Mouse (Mus musculus) liver, embryonic 12.5 days (tissue): ENCODE data around the gene Capn5. TPM values are rescaled to one million over a fixed set of nuclear protein-coding genes. Genes with fewer than 3 reads are reported as not detected.
"Not testable (repeated sequence)": the region's sequence is repeated elsewhere in the genome, so short reads cannot be mapped to it uniquely, and the experiment has no call there.

Experiments used
- ATAC-seq: fragments of 200-750 bp; cut with Nextera tagmentation; 2 replicates; pipeline ENCODE4 v1.8.0; 2017; ENCODE audit warnings: moderate number of reproducible peaks, mild to moderate bottlenecking, moderate library complexity
- H3K27ac ChIP-seq: fragments of 300-500 bp; sonication (generic); 2 replicates; pipeline ENCODE4 v1.5.1; 2016; ENCODE audit warnings: mild to moderate bottlenecking
- H3K27me3 ChIP-seq: fragments of 300-500 bp; sonication (generic); replicated peaks from 2 replicates; pipeline ENCODE4 v1.6.1; 2016; ENCODE audit warnings: mild to moderate bottlenecking, moderate library complexity
- H3K36me3 ChIP-seq: fragments of 300-500 bp; sonication (generic); 2 replicates; pipeline ENCODE4 v1.6.1; 2016; ENCODE audit warnings: mild to moderate bottlenecking, moderate library complexity
- H3K4me1 ChIP-seq: fragments of 300-500 bp; sonication (generic); 2 replicates; pipeline ENCODE4 v1.6.1; 2016
- H3K4me2 ChIP-seq: fragments of 300-500 bp; sonication (generic); 2 replicates; pipeline ENCODE4 v1.6.1; 2016; ENCODE audit warnings: mild to moderate bottlenecking, moderate library complexity
- H3K4me3 ChIP-seq: fragments of 300-500 bp; sonication (generic); 2 replicates; pipeline ENCODE4 v1.5.1; 2016; ENCODE audit warnings: mild to moderate bottlenecking, moderate library complexity
- H3K9ac ChIP-seq: fragments of 300-500 bp; sonication (generic); 2 replicates; pipeline ENCODE4 v1.6.1; 2016; ENCODE audit warnings: mild to moderate bottlenecking, moderate library complexity
- H3K9me3 ChIP-seq: fragments of 300-500 bp; sonication (generic); replicated peaks from 2 replicates; pipeline ENCODE4 v1.6.1; 2016; ENCODE audit warnings: mild to moderate bottlenecking, moderate library complexity
- WGBS: fragments of 180-500 bp; shearing (Covaris S2); methylation state at CpG from one replicate; pipeline ENCODE4 v1.1.7; 2016; ENCODE audit not compliant: insufficient replicate concordance; 5-methylcytosine and 5-hydroxymethylcytosine counted together
- polyA plus RNA-seq: library from polyadenylated mRNA; unstranded; fragments of >200 nt; fragmentation: Nextera tagmentation; extraction: Ambion mirVana; gene quantifications from 2 replicates; pipeline ENCODE4 v1.2.1, GENCODE M21; 2016

Gene Capn5
- polyA plus RNA-seq, 1 experiment from 2014 or later: 20.0 TPM

DNA sequence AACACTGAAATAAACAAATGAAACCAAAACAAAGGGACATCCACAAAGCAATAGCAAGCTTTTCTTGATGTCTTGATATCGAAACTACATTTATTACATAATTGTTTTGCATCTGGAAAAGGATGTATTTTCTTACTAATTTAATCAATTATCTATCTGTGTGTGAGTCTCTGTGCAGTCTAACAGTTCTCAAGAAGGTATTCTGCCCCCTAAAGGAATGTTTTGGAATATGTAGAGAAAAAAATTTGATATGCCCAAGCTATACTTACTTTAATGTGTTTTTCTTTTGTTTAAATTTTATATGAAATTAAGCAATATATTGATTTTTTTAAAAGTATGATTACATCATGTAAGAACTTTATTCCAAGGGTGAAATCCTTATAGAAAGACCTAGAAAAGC, 12.5 kb upstream of the Capn5 start:
- 56% methylated on average over 1 of the region's 1 CpGs for WGBS
- Histone ChIP-seq H3K9me3 (no peaks in the 10 kb centered on the region), H3K27ac (no peak overlapping the region), H3K9ac (no peak overlapping the region), H3K4me2 (no peak overlapping the region), H3K27me3 (peaks cover 44% of the 10 kb centered on the region), H3K4me1 (peaks cover 39% of the 10 kb centered on the region), H3K4me3 (no peak overlapping the region), H3K36me3 (no peaks in the 10 kb centered on the region)
- no peak for ATAC-seq

DNA sequence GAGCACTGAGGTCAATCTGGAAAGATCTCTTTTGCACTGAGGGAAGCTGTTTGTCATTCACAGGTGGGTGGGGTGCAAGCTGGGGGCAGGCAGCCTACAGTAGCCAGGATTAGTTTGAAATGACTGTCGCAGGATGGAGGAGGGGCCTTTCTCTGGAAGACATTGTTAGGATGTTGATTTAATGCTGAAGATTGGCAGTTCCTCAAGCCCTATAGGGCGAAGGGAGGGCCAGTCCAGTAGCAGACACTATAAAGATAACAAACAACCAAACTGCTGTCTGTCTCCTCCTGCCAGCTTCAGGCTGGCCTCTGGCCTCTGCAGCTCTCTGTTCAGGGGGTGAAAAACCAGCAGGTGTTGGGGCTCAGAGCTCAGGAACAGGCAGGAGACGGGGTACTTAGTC, 11.7 kb upstream of the Capn5 start:
- Histone ChIP-seq H3K4me2 (peak overlapping the region; percentile 25; the same call in 1 of the 2 replicates), H3K27me3 (peaks cover 35% of the 10 kb centered on the region), H3K9me3 (no peaks in the 10 kb centered on the region), H3K4me1 (peaks cover 44% of the 10 kb centered on the region), H3K4me3 (no peak overlapping the region), H3K9ac (0 out of 2 replicates have a peak overlapping the region, but pooled peaks have one; percentile 13), H3K27ac (peak overlapping the region; percentile 64), H3K36me3 (no peaks in the 10 kb centered on the region)
- 27% methylated on average over 3 of the region's 3 CpGs for WGBS
- ATAC-seq: peak; percentile 65

DNA sequence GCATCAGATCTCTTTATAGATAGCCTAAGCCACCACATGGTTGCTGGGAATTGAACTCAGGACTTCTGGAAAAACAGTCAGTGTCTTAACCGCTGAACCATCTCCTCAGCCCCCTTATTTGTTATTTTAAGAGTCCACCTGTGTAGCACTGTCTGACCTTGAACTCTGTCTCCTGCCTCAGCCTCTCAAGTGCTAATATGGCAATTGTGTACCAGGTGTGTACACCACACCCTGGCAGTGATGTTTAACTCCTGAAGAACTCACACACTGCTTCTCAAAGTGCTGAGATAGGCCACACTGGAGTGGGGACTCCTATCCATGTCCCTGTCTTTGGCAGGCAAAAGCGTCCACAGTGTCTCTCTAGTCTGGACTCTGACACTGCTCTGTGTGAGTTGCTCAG, 10.6 kb upstream of the Capn5 start:
- Histone ChIP-seq H3K9me3 (no peaks in the 10 kb centered on the region), H3K4me1 (peaks cover 35% of the 10 kb centered on the region), H3K4me3 (no peak overlapping the region), H3K27ac (no peak overlapping the region), H3K4me2 (no peak overlapping the region), H3K9ac (no peak overlapping the region), H3K36me3 (no peaks in the 10 kb centered on the region), H3K27me3 (peaks cover 25% of the 10 kb centered on the region)
- no peak for ATAC-seq
- WGBS: 73% methylated on average over 2 of the region's 2 CpGs

DNA sequence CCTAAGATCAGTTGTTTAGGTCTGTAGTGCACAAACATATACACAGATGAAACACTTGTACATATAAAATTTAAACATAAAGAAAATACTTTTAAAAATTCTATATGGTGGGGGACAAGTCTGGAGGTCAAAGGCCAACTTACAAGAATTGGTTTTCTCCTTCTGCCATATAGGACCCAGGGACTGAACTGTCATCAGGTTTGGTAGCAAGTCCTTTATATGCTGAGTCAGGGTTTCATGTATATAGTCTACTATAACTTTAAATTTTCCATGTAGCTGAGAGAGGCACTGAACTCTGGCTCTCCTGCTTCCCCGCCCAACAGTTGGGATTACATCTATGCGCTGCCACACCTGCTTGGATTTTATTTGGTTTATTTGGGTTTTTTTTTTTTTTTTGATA, 10.2 kb upstream of the Capn5 start:
- Histone ChIP-seq H3K27me3 (peaks cover 20% of the 10 kb centered on the region), H3K36me3 (no peaks in the 10 kb centered on the region), H3K27ac (no peak overlapping the region), H3K4me3 (no peak overlapping the region), H3K9ac (no peak overlapping the region), H3K4me1 (peaks cover 31% of the 10 kb centered on the region), H3K9me3 (no peaks in the 10 kb centered on the region), H3K4me2 (no peak overlapping the region)
- no peak for ATAC-seq
- 87% methylated on average over 2 of the region's 2 CpGs for WGBS

DNA sequence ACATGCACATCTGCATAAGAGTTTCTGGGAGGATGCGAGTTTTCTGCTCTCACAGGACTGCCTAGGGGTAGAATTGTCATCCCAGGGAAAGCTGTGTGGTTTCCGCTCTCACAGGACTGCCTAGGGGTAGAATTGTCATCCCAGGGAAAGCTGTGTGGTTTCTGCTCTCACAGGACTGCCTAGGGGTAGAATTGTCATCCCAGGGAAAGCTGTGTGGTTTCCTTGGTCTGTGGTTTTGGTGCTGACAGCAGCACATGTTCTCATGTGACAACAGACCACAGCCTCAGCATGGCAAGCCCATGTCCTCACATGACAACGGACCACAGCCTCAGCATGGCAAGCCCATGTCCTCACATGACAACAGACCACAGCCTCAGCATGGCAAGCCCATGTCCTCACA, 9.3 kb upstream of the Capn5 start:
- H3K27ac ChIP-seq, H3K9me3 ChIP-seq, H3K36me3 ChIP-seq, H3K4me3 ChIP-seq, ATAC-seq, H3K4me2 ChIP-seq, H3K9ac ChIP-seq: not testable (repeated sequence)
- Histone ChIP-seq H3K27me3 (peaks cover 11% of the 10 kb centered on the region), H3K4me1 (peaks cover 27% of the 10 kb centered on the region)
- WGBS: 58% methylated on average over 3 of the region's 3 CpGs

DNA sequence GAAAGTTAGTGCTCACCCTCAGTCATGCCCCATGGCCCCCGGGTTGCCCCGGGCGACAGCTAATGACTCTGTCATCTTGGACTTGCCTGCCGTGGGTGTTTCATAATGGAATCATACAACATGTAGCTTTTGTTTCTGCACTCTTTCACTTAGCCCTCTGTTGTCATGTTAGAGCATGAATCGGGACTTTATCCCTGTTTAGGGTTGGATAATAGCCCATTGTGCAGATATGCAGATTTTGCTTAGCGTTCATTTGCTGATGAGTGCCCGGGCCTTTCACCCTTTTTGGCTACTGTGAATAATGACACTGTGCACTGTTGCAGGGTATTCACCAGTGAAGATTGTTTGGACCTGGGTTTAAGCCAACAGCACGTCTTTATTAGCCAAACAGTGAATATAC, 8.6 kb upstream of the Capn5 start:
- 80% methylated on average over 8 of the region's 8 CpGs for WGBS
- H3K9ac ChIP-seq: no peak overlapping the region

DNA sequence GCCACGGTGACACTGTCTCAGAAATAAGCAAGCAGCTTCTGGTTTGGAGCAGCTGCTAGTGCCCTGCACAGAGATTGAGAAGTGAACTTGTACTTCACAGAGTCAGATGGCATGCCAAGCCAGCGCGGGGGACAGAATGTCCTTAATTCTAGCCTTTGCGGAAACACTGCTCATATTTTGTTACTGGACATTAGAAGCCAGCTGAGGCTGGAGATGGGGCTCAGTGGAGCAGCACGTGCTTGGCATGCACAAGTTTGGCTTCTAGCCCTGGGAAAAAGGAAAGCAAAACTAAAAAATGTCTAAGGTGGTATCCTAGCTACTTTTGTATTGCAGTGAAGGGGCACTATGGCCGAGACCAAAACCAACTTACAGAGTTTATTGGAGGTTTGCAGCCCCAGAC, 7.3 kb upstream of the Capn5 start:
- H3K27me3 ChIP-seq: no peaks in the 10 kb centered on the region
- no peak overlapping the region for H3K4me3 ChIP-seq
- no peaks in the 10 kb centered on the region for H3K9me3 ChIP-seq
- H3K9ac ChIP-seq: no peak overlapping the region
- no peak overlapping the region for H3K4me2 ChIP-seq
- H3K36me3 ChIP-seq: no peaks in the 10 kb centered on the region
- no peak overlapping the region for H3K27ac ChIP-seq
- H3K4me1 ChIP-seq: peaks cover 29% of the 10 kb centered on the region
- 79% methylated on average over 6 of the region's 6 CpGs for WGBS
- ATAC-seq: no peak

More for the DNA sequence above, 8.6 kb upstream of the Capn5 start:
- Histone ChIP-seq H3K4me1 (peaks cover 27% of the 10 kb centered on the region), H3K9me3 (no peaks in the 10 kb centered on the region), H3K27ac (no peak overlapping the region), H3K27me3 (peaks cover 4% of the 10 kb centered on the region), H3K36me3 (no peaks in the 10 kb centered on the region), H3K4me3 (no peak overlapping the region), H3K4me2 (no peak overlapping the region)
- ATAC-seq: no peak

DNA sequence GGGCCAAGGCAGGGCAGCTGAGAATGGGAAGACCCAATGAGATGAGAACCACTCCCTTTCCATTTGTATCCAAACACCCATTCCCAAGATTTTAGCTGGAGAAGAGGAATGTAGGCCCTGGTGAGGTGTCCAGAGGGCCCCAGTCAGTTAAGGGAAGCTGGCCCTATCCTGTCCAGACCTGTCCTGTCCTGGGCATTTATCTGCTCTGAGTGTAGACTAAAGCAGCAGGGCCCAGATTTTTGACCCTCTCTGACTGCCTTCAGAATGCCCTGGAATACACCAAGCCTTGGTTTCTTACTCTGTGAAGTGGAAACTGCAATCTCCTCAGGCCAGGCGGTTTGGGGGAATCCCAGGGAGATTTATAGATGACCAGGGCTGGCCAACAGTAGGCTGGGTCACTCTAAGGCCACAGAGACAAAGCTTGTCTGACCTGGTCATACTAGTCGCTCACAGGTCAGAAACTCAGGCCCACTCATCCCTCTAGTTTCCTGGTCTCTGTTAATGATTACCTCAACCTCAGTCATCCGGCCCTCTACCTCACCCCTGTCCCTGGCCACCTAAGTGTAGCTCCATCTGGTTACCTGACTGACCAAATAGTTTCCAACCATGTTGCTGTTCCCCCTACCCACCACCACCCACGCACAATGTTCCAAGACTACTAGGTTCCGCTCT, 622 bp upstream of the Capn5 start:
- H3K9ac ChIP-seq: peak overlapping the region; percentile 87
- H3K9me3 ChIP-seq: no peaks in the 10 kb centered on the region
- H3K36me3 ChIP-seq: no peaks in the 10 kb centered on the region
- peak overlapping the region; percentile 98 for H3K27ac ChIP-seq
- peak; percentile 15; the same call in 1 of the 2 replicates for ATAC-seq
- peak overlapping the region; percentile 89 for H3K4me2 ChIP-seq
- peak overlapping the region; percentile 85 for H3K4me3 ChIP-seq
- WGBS: 75% methylated on average over 5 of the region's 5 CpGs
- H3K4me1 ChIP-seq: peaks cover 63% of the 10 kb centered on the region
- H3K27me3 ChIP-seq: no peaks in the 10 kb centered on the region

DNA sequence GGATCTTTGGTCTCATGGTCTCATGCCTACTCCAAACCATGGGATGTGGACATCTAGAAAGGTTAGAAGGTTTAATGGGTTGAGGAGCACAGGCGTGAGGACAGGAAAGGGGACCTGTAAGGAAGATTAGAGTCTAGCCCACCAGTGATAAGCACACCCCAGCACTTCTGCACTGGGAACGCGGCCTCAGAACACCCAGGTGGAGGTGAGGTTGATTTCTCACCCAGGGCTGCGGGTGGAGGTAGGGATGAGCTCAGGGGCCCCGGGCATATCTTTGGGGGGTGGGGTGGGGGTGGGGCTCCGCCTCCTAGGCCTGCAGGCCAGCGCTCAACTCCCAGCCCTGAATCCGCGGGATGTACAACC, 527 bp downstream of the Capn5 start:
- peak overlapping the region; percentile 98 for H3K27ac ChIP-seq
- H3K9ac ChIP-seq: peak overlapping the region; percentile 87
- no peaks in the 10 kb centered on the region for H3K27me3 ChIP-seq
- H3K4me2 ChIP-seq: peak overlapping the region; percentile 89
- peaks cover 74% of the 10 kb centered on the region for H3K4me1 ChIP-seq
- peaks cover 8% of the 10 kb centered on the region for H3K36me3 ChIP-seq
- H3K4me3 ChIP-seq: peak overlapping the region; percentile 85
- no peak for ATAC-seq
- H3K9me3 ChIP-seq: no peaks in the 10 kb centered on the region
- WGBS: 3% methylated on average over 9 of the region's 9 CpGs

DNA sequence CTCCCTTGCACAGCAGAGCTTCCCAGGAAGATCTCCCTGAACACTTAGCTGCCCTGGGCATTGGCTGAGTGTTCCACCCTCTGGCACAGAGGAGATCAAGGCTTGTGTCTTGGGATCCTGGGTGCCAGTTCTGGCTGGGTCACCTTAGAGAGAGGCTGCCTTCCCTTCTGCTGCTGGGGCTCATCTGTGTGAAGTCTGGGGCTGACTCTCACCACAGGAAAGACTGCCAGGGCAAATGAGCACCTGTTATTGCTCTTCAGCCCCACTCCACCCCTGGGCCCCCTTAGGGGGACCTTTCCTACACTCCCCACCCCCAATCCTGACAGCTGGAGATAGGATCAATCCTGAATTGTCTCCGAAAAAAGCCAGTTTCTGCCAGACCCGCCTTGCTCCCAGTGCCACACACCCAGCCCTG, 996 bp downstream of the Capn5 start:
- no peak for ATAC-seq
- WGBS: 10% methylated on average over 2 of the region's 2 CpGs
- H3K27me3 ChIP-seq: no peaks in the 10 kb centered on the region
- H3K4me1 ChIP-seq: peaks cover 79% of the 10 kb centered on the region
- peaks cover 13% of the 10 kb centered on the region for H3K36me3 ChIP-seq
- peak overlapping the region; percentile 98 for H3K27ac ChIP-seq
- peak overlapping the region; percentile 89 for H3K4me2 ChIP-seq
- peak overlapping the region; percentile 87 for H3K9ac ChIP-seq
- peak overlapping the region; percentile 85 for H3K4me3 ChIP-seq
- H3K9me3 ChIP-seq: no peaks in the 10 kb centered on the region

DNA sequence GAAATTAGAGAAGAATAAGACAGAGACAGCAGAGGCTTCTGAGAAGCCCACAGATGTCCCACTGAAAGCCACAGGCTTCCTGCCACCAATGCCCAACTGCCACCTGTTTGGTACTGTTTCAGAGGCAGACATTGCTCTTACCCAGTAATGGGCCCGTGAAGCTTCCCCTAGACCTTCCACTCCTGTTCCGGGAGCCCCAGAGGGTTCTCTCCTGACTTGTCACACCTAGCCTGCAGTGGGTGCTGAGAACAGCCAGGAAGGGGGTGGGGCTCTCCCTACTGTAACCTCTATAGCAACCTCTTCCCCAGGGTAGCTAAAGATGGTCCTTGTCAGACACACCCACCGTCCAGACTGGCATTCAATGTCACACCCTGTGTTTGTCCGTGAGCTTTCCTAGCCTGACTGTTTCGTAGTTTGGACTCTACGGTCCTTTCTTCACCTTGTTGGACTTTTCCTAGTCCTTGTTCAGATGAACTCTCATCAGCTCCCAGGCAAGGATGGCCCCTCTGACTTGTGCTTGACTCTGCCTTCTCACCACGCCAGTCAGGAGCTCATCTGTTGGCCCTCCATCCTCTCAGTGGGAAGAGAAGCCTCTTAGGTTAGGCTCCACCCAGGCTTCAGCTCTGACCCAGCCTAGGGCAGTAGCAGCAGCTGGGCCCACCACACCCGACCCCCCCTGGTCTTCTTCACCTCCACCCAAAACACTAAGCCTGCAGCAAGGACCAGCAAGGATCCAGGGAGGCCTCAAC, 1.6 kb downstream of the Capn5 start:
- peak overlapping the region; percentile 85 for H3K4me3 ChIP-seq
- H3K27ac ChIP-seq: peak overlapping the region; percentile 98
- peak overlapping the region; percentile 89 for H3K4me2 ChIP-seq
- H3K9ac ChIP-seq: peak overlapping the region; percentile 87
- peaks cover 85% of the 10 kb centered on the region for H3K4me1 ChIP-seq
- ATAC-seq: peak; percentile 58
- H3K27me3 ChIP-seq: no peaks in the 10 kb centered on the region
- no peaks in the 10 kb centered on the region for H3K9me3 ChIP-seq
- peaks cover 14% of the 10 kb centered on the region for H3K36me3 ChIP-seq
- 32% methylated on average over 8 of the region's 8 CpGs for WGBS

DNA sequence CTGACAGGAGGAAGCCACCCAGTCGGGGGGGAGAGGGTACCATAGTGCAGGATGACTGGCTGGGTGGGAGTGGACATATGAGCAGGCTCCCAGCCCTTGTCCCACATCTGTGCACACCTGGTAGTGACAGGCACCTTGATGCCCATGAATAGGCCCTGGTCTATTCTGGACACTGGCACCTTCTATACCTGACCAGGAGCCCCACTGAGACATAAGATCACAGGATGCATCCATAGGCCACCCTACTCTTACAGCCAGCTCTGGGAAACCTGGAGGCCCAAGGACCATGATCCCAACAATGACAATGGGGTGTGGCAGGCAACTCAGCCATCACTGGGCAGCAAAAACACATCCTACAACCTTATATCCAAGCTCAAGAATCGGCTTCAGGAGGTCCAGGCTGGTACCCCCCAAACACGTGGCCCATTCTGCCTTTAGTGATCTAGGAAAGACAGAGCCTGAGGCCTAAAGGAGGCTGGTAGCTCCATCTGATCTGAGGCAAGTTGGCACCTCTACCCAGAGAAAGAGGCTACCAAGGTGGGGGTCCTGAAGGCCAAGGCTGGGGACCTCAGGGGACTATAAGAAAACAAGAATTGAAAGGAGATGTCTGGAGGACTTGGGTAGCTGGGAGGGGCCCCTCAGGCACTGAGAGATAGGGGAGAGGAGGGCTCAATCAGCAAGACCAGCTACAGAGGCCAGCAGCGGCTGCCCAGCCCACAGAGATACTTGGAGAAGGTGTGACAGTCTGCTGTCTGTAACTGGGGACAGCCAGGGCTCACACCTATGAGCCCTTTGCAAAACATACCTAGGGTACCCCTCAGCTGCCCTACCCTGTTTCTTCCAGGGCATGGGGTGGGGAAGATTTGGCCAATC, 3.0 kb downstream of the Capn5 start:
- peaks cover 14% of the 10 kb centered on the region for H3K36me3 ChIP-seq
- 32% methylated on average over 4 of the region's 4 CpGs for WGBS
- H3K4me2 ChIP-seq: peak overlapping the region; percentile 89
- H3K9me3 ChIP-seq: no peaks in the 10 kb centered on the region
- H3K27ac ChIP-seq: peak overlapping the region; percentile 98
- H3K27me3 ChIP-seq: no peaks in the 10 kb centered on the region
- H3K4me3 ChIP-seq: peak overlapping the region; percentile 85
- peaks cover 93% of the 10 kb centered on the region for H3K4me1 ChIP-seq
- peak overlapping the region; percentile 87 for H3K9ac ChIP-seq
- peak; percentile 77 for ATAC-seq
